Mouse (Mus musculus) left cerebral cortex, adult 2 months (tissue): ENCODE results near the gene Cyb5d1. TPM values are rescaled to one million over a fixed set of nuclear protein-coding genes. Genes with fewer than 3 reads are reported as not detected.

Experiments used
- DNase-seq, 2 experiments: peaks; one replicate each; pipeline ENCODE4 v3.0.0; 2021 to 2022; ENCODE audit warnings: low spot score in 2 of 2, mixed read lengths in 1 of 2; ENCODE audit errors: extremely low spot score in 1 of 2
- H3K27ac ChIP-seq: fragments of 200-600 bp; 2 replicates; pipeline ENCODE4 v1.8.1; 2022
- H3K4me3 ChIP-seq: fragments of 200-600 bp; 2 replicates; pipeline ENCODE4 v1.8.1; 2022
- CTCF ChIP-seq: fragments of 200-600 bp; IDR thresholded peaks from 2 replicates; pipeline ENCODE4 v1.8.1; 2022; ENCODE audit warnings: antibody characterized with exemption, mild to moderate bottlenecking, moderate library complexity
- intact Hi-C: fragments of 180-260 bp; cut with DNase I; formaldehyde crosslinking; loops from one replicate; pipeline ENCODE4 v1.15.1; 2025
- total RNA-seq, 2 experiments: library from RNA; stranded (reverse); gene quantifications; 2 replicates each; pipeline ENCODE4 v1.2.3; 2021

Cyb5d1 gene
- total RNA-seq, 2 experiments from 2014 or later, result 40.7 to 45.6 TPM

DNA sequence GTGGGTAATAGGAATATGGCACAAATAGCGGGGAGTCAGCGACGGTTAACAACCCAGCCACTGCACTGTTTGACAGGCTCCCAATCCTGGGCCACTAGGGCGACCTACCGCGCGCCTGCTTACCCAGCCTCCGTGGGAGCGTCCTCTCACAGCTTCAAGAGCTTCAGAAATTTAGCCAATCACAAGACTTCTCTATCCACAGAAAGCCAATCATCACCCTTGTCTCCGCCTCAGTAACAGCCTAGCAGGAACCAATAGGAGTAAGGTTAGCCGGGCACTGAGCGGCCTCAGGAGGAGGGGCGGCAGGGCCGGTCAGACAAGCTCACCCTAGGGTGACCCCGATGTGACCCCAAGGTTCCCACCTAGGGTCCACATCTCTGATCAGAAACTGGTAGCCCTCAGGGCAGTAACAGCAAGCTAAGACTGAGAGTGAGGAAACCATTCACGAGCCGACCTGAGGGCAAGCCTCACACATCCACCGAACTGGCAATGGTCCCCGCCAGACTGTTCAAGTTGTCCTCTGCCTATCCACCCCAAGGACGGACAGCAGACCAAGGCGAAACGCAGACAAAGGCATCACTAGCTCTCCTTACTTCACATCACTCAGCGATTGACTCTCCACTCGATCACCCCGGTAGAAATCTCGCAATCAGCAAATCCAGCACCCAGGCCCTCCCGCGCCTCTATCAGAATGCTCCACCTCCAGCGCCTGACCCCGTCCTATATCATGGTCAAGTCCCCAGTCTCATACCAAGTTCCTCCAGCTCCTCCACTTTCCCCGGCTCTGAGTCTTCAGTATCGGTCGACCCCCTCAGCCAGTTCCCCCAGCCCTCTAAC is 13.3 kb upstream of the Cyb5d1 start:
- DNase-seq, result peak; percentile 73 to 78
- H3K27ac ChIP-seq, result peak overlapping the region; percentile 95
- intact Hi-C loops, result no loop called here
- TF ChIP-seq CTCF, result peak; percentile 21
- peak overlapping the region; percentile 88 for H3K4me3 ChIP-seq

GRCm38 (mm10) chr11:69407724-69408004 is 12.2 kb upstream of the Cyb5d1 start:
- peak overlapping the region; percentile 88 for H3K4me3 ChIP-seq
- no peak for TF ChIP-seq CTCF
- DNase-seq, result no peak
- intact Hi-C loops, result no loop called here
- H3K27ac ChIP-seq, result no peak overlapping the region

DNA sequence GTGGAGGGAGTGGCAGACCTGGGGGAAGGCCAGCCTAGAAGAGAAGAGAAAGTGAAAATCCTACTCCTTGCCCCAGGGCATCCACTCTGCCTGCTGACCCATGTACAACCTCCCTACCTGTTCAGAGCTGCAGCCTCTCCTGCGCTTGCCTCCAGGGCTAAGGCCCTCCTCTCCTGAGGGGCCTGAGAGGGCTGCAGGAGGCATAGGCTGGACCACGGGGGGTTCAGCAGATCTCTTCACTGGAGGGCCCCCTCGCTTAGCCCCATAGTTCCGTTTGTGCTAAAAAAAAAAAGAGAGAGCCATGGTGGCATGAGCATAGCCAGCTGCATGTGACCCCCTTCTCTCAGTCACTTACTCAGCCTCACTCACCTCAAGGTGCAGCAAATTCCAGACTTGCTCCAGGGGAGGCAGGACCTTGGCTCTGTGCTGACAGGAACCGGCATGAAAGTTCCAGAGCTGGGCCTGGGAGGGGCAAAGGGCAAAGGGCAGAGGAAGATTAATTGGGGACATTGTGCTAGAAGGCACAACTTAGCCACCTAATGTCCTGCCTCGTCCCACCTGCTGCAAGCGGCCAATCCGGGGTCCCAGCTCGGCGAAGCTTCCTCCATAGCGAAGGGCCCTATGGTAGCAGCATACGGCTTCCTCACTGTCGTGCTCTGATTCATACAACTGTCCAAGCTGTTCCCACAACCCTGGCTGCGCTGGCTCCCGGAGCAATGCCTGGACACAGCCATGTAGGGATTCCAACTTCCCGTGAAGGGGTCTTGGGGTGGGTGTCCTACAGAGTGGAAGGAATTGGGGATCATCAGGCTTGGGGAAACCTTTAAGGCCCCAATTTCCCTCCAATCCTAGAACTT is 11.7 kb upstream of the Cyb5d1 start:
- no peak for TF ChIP-seq CTCF
- intact Hi-C loops, result no loop called here
- Histone ChIP-seq H3K4me3 (no peak overlapping the region), H3K27ac (no peak overlapping the region)
- no peak for DNase-seq

- DNase-seq, result no peak
- intact Hi-C loops, result no loop called here
- Histone ChIP-seq H3K27ac (no peak overlapping the region), H3K4me3 (no peak overlapping the region)
- no peak for TF ChIP-seq CTCF
These were observed 10.9 kb upstream of the Cyb5d1 start for GRCm38 (mm10) chr11:69406282-69406681.

DNA sequence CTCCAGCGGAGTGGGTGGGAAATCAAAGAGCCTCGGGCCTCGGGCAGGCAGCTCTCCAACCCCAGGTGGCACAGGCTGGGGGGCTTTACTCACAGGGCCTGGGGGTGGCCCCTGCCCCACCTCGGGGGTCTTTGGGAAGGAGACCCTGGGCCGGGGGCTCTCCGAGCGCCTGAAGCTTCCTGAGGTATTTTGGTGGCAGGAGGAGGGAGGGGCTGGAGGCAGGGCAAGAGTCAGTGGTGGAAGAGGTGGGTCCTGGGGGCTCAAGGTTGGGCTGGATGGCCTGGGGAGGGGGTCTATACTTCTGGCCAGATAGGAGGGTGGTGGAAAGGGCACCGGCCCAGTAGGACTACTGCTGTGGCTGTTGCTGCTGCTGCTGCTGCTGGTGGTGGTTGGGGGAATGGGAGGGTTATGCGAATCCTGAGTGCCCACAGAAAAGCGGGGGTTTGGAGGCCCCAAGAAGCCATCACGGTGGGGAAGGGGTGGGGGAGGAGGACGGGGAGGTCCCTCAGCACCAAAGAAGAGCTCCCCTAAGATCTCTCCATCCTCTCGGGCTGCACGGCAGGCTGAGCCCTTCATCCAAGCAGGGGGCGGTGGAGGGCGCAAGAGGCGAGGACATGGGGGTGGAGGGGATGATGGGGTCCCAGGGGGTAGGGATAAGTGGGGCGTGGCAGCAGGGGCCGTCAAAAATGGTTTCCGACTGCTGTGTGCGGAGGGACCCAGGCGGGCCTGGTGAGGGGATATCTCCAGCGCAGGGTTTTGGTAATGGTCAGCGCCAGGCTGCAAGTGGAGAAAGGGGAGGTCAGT is 10.2 kb upstream of the Cyb5d1 start:
- Histone ChIP-seq H3K27ac (no peak overlapping the region), H3K4me3 (no peak overlapping the region)
- no peak for DNase-seq
- TF ChIP-seq CTCF, result no peak
- intact Hi-C loops, result no loop called here

DNA sequence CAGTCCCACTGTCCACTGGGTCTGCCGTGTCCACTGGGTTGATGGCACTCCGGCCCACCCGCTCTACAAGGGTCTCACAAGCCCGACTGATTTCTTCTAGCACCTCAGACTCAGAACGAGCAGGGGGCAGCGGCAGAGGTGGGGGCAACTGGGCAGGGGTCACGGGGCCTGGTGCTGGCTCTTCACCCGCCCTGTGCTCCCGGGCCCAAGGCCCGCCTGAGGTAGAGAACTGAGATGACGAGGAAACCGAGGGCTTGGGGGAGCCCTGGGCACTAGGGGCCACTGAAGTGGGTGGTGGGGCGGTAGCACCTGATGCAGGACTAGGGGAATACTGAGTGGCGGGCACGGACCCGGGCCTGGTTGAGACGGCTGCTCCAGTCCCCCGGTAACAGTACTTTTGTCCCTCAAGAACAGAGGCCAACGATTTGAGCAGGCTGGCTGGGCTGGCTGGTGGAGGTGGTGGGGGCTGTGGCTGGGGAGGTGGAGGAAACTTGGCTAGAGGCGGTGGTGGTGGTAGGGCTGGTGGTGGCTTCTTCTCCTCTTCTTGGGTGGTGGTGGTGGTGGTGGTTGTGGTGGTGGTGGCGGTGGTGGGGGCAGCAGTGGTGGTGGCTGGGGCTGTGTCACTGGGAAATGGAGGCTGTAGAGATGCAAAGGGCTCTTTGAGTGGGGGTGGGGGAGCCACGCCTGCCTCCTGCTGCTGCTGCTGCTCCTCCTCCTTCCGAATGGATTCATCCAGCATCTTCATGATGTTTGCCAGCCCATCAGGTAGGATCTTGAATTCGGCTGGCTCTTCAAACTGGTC is 9.4 kb upstream of the Cyb5d1 start:
- intact Hi-C loops, result no loop called here
- no peak for TF ChIP-seq CTCF
- DNase-seq, result no peak
- Histone ChIP-seq H3K4me3 (no peak overlapping the region), H3K27ac (no peak overlapping the region)

DNA sequence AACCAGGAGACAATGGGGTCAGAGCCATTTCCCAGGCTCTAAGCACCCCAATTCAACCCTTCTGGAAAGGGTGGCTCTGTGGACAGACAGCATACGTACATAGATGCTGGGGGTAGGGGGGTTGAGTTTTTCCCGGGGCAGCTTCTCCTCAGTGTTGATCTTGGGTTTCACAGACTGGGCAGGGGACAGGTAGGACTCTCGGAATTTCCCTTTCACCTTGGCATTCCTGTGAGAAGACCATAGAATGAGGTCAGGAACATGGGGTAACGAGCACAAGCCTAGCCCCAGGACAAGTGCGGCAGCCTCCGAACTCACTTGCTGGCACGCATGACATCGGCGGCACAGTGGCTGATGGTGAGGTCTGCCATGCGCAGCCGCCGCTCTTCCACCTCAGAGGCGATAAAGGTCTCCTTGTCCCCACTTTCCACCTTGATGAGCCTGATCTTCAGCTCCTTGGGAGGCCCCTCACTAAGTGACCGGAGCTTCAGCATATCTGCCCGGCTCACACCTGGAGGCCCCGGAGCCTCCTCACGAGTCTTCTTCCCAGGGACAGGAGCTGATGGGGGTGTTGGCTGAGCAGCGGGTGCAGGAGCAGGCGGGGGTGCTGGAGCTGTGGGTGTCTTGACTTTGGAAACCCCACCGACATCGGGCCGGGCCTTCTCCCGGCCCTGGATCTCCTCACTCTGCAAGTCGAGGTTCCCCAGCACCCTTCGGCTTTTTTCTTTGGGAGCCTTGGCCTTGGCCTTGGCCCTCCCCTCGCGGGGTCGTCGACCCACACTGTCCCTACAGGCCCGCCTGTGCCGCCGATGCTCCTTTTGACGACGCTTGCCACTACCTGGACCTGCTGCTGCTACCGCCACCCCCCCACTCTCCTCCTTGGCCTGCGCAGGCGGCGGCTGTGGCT is 8.5 kb upstream of the Cyb5d1 start:
- no peak overlapping the region for H3K27ac ChIP-seq
- intact Hi-C loops, result no loop called here
- H3K4me3 ChIP-seq, result no peak overlapping the region
- DNase-seq, result no peak
- TF ChIP-seq CTCF, result no peak

- no peak for TF ChIP-seq CTCF
- no peak overlapping the region for H3K27ac ChIP-seq
- intact Hi-C loops, result loop anchor here (1.0 to 2.0 kb wide), 2 partner anchors 30 to 113 kb away; no protein-coding TSS in a partner anchor
- no peak overlapping the region for H3K4me3 ChIP-seq
- no peak for DNase-seq
These were observed 6.6 kb upstream of the Cyb5d1 start for GRCm38 (mm10) chr11:69401987-69402386.

GRCm38 (mm10) chr11:69401210-69401637 is 5.8 kb upstream of the Cyb5d1 start:
- peak overlapping the region; percentile 59; the same call in 1 of the 2 replicates for H3K27ac ChIP-seq
- H3K4me3 ChIP-seq, result no peak overlapping the region
- TF ChIP-seq CTCF, result peak; percentile 87
- intact Hi-C loops, result loop anchor here (1.0 to 2.0 kb wide), 2 partner anchors 31 to 114 kb away; no protein-coding TSS in a partner anchor
- peak; percentile 86 to 89 for DNase-seq
